Mouse (Mus musculus) fibroblast of lung, adult 2 months (primary cell): ENCODE results near the gene Srp9.
A peak's percentile ranks its signal among the peaks of the same experiment; 100 is the strongest.

Experiments used
- DNase-seq: peaks from one replicate; pipeline ENCODE4 v3.0.0-alpha.2; 2011; ENCODE audit warnings: low read depth

Srp9 gene

GRCm38 (mm10) chr1:182124506-182124905 lies at the start of gene Srp9:
Gene Srp9 (plus strand): TSS chr1:182124737.
- DNase-seq, result peak; percentile 82

- no peak for DNase-seq
Measured at GRCm38 (mm10) chr1:182081744-182082419, 42.7 kb upstream of the Srp9 start.

- DNase-seq, result no peak
Measured at GRCm38 (mm10) chr1:182083459-182083858, 41.1 kb upstream of the Srp9 start.

GRCm38 (mm10) chr1:182086759-182087158 lies 37.8 kb upstream of the Srp9 start:
- no peak for DNase-seq

GRCm38 (mm10) chr1:182087351-182087750 lies 37.2 kb upstream of the Srp9 start:
- no peak for DNase-seq

- DNase-seq, result peak; percentile 70
Measured at GRCm38 (mm10) chr1:182087753-182088633, 36.5 kb upstream of the Srp9 start.

- no peak for DNase-seq
Measured at GRCm38 (mm10) chr1:182088844-182089418, 35.6 kb upstream of the Srp9 start.

- DNase-seq, result no peak
Measured at GRCm38 (mm10) chr1:182089600-182090297, 34.8 kb upstream of the Srp9 start.

- DNase-seq, result no peak
Measured at GRCm38 (mm10) chr1:182090298-182090677, 34.2 kb upstream of the Srp9 start.

- DNase-seq, result no peak
Measured at GRCm38 (mm10) chr1:182091261-182091660, 33.3 kb upstream of the Srp9 start.

- no peak for DNase-seq
Measured at GRCm38 (mm10) chr1:182091746-182092412, 32.7 kb upstream of the Srp9 start.

- DNase-seq, result no peak
Measured at GRCm38 (mm10) chr1:182092413-182092800, 32.1 kb upstream of the Srp9 start.

GRCm38 (mm10) chr1:182093407-182093806 lies 31.1 kb upstream of the Srp9 start:
- no peak for DNase-seq

- no peak for DNase-seq
Measured at GRCm38 (mm10) chr1:182094473-182095136, 29.9 kb upstream of the Srp9 start.

- peak; percentile 89 for DNase-seq
Measured at GRCm38 (mm10) chr1:182095240-182095741, 29.2 kb upstream of the Srp9 start.

GRCm38 (mm10) chr1:182096707-182097106 lies 27.8 kb upstream of the Srp9 start:
- no peak for DNase-seq

GRCm38 (mm10) chr1:182099062-182099461 lies 25.5 kb upstream of the Srp9 start:
- no peak for DNase-seq

- DNase-seq, result no peak
Measured at GRCm38 (mm10) chr1:182100403-182100802, 24.1 kb upstream of the Srp9 start.

GRCm38 (mm10) chr1:182101468-182101867 lies 23.1 kb upstream of the Srp9 start:
- no peak for DNase-seq

- DNase-seq, result no peak
Measured at GRCm38 (mm10) chr1:182102706-182103105, 21.8 kb upstream of the Srp9 start.

- no peak for DNase-seq
Measured at GRCm38 (mm10) chr1:182103436-182103835, 21.1 kb upstream of the Srp9 start.
